Mouse (Mus musculus) thymus, adult 2 months (tissue): ENCODE results near the gene D17H6S53E.

Experiments
- CTCF ChIP-seq: fragments of 200-500 bp; IDR thresholded peaks from 2 replicates; pipeline ENCODE4 v1.5.1; 2012; ENCODE audit warnings: mild to moderate bottlenecking, control low read depth, low read length, moderate library complexity, borderline replicate concordance; ENCODE audit not compliant: control insufficient read depth, poor library complexity, insufficient read depth; ENCODE audit errors: extremely low read depth
- POLR2A ChIP-seq: fragments of 200-500 bp; IDR thresholded peaks from 2 replicates; pipeline ENCODE4 v1.6.1; 2012; ENCODE audit warnings: mild to moderate bottlenecking, low read length, control low read depth, moderate library complexity; ENCODE audit not compliant: control insufficient read depth, poor library complexity, insufficient read depth; ENCODE audit errors: extremely low read depth

DNA sequence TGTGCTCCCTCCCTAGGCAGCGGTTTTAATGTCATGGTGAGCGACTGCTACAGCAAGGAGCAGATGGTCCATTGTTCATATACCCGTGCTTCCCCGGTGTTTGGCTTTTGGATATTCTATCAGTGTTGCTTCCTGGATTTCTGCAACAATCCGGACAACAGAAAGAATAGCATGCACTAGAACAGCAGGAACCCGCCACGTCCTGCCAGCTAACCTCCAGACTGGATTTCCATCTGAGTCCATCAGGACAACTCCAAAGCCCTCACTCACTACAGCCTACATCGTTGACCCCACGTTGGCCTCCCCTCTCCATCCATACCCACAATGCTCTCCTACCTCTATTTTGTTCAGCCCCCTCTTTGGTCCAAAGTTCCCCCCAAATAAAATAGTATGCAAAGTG, 14.4 kb upstream of the D17H6S53E start:
- TF ChIP-seq CTCF (no peak), POLR2A (no peak)
